Mouse (Mus musculus): ENCODE data around the gene Gm28048. TPM values are rescaled to one million over a fixed set of nuclear protein-coding genes. Genes with fewer than 3 reads are reported as not detected.
A peak's percentile ranks its signal among the peaks of the same experiment; 100 is the strongest.

Gene Gm28048
- 2.6 and 3.6 TPM in 2 replicates for polyA plus RNA-seq (2015; fragmentation: Nextera tagmentation; extraction: Ambion mirVana)

- H3K36me3 ChIP-seq (replicated peaks), result no peaks in the 10 kb centered on the region
- peak within 1 kb of the TSS; percentile 63 for H3K4me2 ChIP-seq
- H3K4me1 ChIP-seq, result peaks cover 35% of the 10 kb centered on the region
- WGBS, result 3% methylated on average over 42 of the region's 42 CpGs
- no peaks in the 10 kb centered on the region for H3K27me3 ChIP-seq (replicated peaks)
- peak; percentile 93 for ATAC-seq (replicated peaks)
- H3K4me3 ChIP-seq, result peak within 1 kb of the TSS; percentile 78
- H3K9ac ChIP-seq, result peak within 1 kb of the TSS; percentile 65
- peak within 1 kb of the TSS; percentile 96 for H3K27ac ChIP-seq
- no peaks in the 10 kb centered on the region for H3K9me3 ChIP-seq
These were observed at the start of gene Gm28048, which contains the start of gene Commd1 for GRCm38 (mm10) chr11:22981984-22982757. TSS of gene Gm28048 (minus strand) at chr11:22982090. TSS of gene Commd1 (minus strand) at chr11:22982382.

GRCm38 (mm10) chr11:23029399-23029798, 47.5 kb upstream of the Gm28048 start:
- Histone ChIP-seq H3K36me3 (replicated peaks) (no peaks in the 10 kb centered on the region), H3K4me2 (no peak overlapping the region), H3K4me3 (no peak overlapping the region), H3K27me3 (replicated peaks) (no peaks in the 10 kb centered on the region), H3K27ac (no peak overlapping the region), H3K9ac (no peak overlapping the region), H3K4me1 (no peaks in the 10 kb centered on the region), H3K9me3 (no peaks in the 10 kb centered on the region)
- no peak for ATAC-seq (replicated peaks)
- WGBS, result 83% methylated on average over 6 of the region's 6 CpGs

GRCm38 (mm10) chr11:23028957-23029356, 47.1 kb upstream of the Gm28048 start:
- Histone ChIP-seq H3K9me3 (no peaks in the 10 kb centered on the region), H3K4me3 (no peak overlapping the region), H3K27ac (no peak overlapping the region), H3K27me3 (replicated peaks) (no peaks in the 10 kb centered on the region), H3K4me1 (no peaks in the 10 kb centered on the region), H3K9ac (no peak overlapping the region), H3K4me2 (no peak overlapping the region), H3K36me3 (replicated peaks) (no peaks in the 10 kb centered on the region)
- WGBS, result 71% methylated on average over 3 of the region's 3 CpGs
- ATAC-seq (replicated peaks), result no peak

- WGBS, result 43% methylated on average over 3 of the region's 3 CpGs
- no peak overlapping the region for H3K9ac ChIP-seq
- no peaks in the 10 kb centered on the region for H3K27me3 ChIP-seq (replicated peaks)
- H3K27ac ChIP-seq, result no peak overlapping the region
- no peak overlapping the region for H3K4me2 ChIP-seq
- no peaks in the 10 kb centered on the region for H3K4me1 ChIP-seq
- no peaks in the 10 kb centered on the region for H3K36me3 ChIP-seq (replicated peaks)
- no peak overlapping the region for H3K4me3 ChIP-seq
- no peak for ATAC-seq (replicated peaks)
- H3K9me3 ChIP-seq, result no peaks in the 10 kb centered on the region
These were observed 42.3 kb upstream of the Gm28048 start for GRCm38 (mm10) chr11:23024169-23024568.

GRCm38 (mm10) chr11:23023155-23023554, 41.3 kb upstream of the Gm28048 start:
- no peak overlapping the region for H3K4me2 ChIP-seq
- no peaks in the 10 kb centered on the region for H3K36me3 ChIP-seq (replicated peaks)
- no peaks in the 10 kb centered on the region for H3K27me3 ChIP-seq (replicated peaks)
- whole genome bisulfite sequencing, result 92% methylated on average over 2 of the region's 2 CpGs
- H3K4me3 ChIP-seq, result no peak overlapping the region
- no peaks in the 10 kb centered on the region for H3K4me1 ChIP-seq
- no peak overlapping the region for H3K9ac ChIP-seq
- no peak overlapping the region for H3K27ac ChIP-seq
- no peaks in the 10 kb centered on the region for H3K9me3 ChIP-seq
- no peak for ATAC-seq (replicated peaks)

- WGBS, result 94% methylated on average over 14 of the region's 14 CpGs
These were observed 39.0 kb upstream of the Gm28048 start for GRCm38 (mm10) chr11:23020841-23021240.

GRCm38 (mm10) chr11:23020116-23020770, 38.4 kb upstream of the Gm28048 start:
- no peak for ATAC-seq (replicated peaks)
- H3K9ac ChIP-seq, result no peak overlapping the region
- H3K4me3 ChIP-seq, result no peak overlapping the region
- no peaks in the 10 kb centered on the region for H3K36me3 ChIP-seq (replicated peaks)
- no peaks in the 10 kb centered on the region for H3K4me1 ChIP-seq
- WGBS, result 68% methylated on average over 24 of the region's 24 CpGs
- H3K4me2 ChIP-seq, result no peak overlapping the region
- H3K9me3 ChIP-seq, result no peaks in the 10 kb centered on the region
- no peaks in the 10 kb centered on the region for H3K27me3 ChIP-seq (replicated peaks)
- H3K27ac ChIP-seq, result no peak overlapping the region

More at GRCm38 (mm10) chr11:23020841-23021240, 39.0 kb upstream of the Gm28048 start:
- Histone ChIP-seq H3K27ac (no peak overlapping the region), H3K36me3 (replicated peaks) (no peaks in the 10 kb centered on the region), H3K27me3 (replicated peaks) (no peaks in the 10 kb centered on the region), H3K9ac (no peak overlapping the region), H3K4me1 (no peaks in the 10 kb centered on the region), H3K9me3 (no peaks in the 10 kb centered on the region), H3K4me3 (no peak overlapping the region), H3K4me2 (no peak overlapping the region)
- ATAC-seq (replicated peaks), result no peak

- 94% methylated on average over 4 of the region's 4 CpGs for WGBS
These were observed 36.1 kb upstream of the Gm28048 start for GRCm38 (mm10) chr11:23017943-23018342.

GRCm38 (mm10) chr11:23014996-23015395, 33.1 kb upstream of the Gm28048 start:
- H3K9me3 ChIP-seq, result no peaks in the 10 kb centered on the region
- H3K4me2 ChIP-seq, result no peak overlapping the region
- no peak overlapping the region for H3K27ac ChIP-seq
- ATAC-seq (replicated peaks), result no peak
- H3K27me3 ChIP-seq (replicated peaks), result no peaks in the 10 kb centered on the region
- WGBS, result 75% methylated on average over 6 of the region's 6 CpGs
- H3K36me3 ChIP-seq (replicated peaks), result no peaks in the 10 kb centered on the region
- H3K4me1 ChIP-seq, result no peaks in the 10 kb centered on the region
- H3K9ac ChIP-seq, result no peak overlapping the region
- no peak overlapping the region for H3K4me3 ChIP-seq

More at GRCm38 (mm10) chr11:23017943-23018342, 36.1 kb upstream of the Gm28048 start:
- no peaks in the 10 kb centered on the region for H3K36me3 ChIP-seq (replicated peaks)
- H3K9ac ChIP-seq, result no peak overlapping the region
- no peak overlapping the region for H3K4me2 ChIP-seq
- H3K4me1 ChIP-seq, result no peaks in the 10 kb centered on the region
- no peak overlapping the region for H3K4me3 ChIP-seq
- ATAC-seq (replicated peaks), result no peak
- no peaks in the 10 kb centered on the region for H3K27me3 ChIP-seq (replicated peaks)
- H3K27ac ChIP-seq, result no peak overlapping the region
- H3K9me3 ChIP-seq, result no peaks in the 10 kb centered on the region

GRCm38 (mm10) chr11:23013580-23014294, 31.8 kb upstream of the Gm28048 start:
- Histone ChIP-seq H3K9me3 (no peaks in the 10 kb centered on the region), H3K4me2 (no peak overlapping the region), H3K9ac (no peak overlapping the region), H3K27ac (no peak overlapping the region), H3K4me3 (no peak overlapping the region), H3K4me1 (no peaks in the 10 kb centered on the region; the same call in none of the 2 replicates), H3K27me3 (replicated peaks) (no peaks in the 10 kb centered on the region), H3K36me3 (replicated peaks) (no peaks in the 10 kb centered on the region)
- ATAC-seq (replicated peaks), result no peak
- WGBS, result 90% methylated on average over 4 of the region's 4 CpGs

GRCm38 (mm10) chr11:23013096-23013495, 31.2 kb upstream of the Gm28048 start:
- no peak overlapping the region for H3K9ac ChIP-seq
- H3K4me2 ChIP-seq, result no peak overlapping the region
- H3K9me3 ChIP-seq, result no peaks in the 10 kb centered on the region
- no peaks in the 10 kb centered on the region for H3K36me3 ChIP-seq (replicated peaks)
- H3K4me3 ChIP-seq, result no peak overlapping the region
- 87% methylated on average over 1 of the region's 1 CpGs for WGBS
- no peak for ATAC-seq (replicated peaks)
- H3K27me3 ChIP-seq (replicated peaks), result no peaks in the 10 kb centered on the region
- H3K27ac ChIP-seq, result no peak overlapping the region
- H3K4me1 ChIP-seq, result no peaks in the 10 kb centered on the region; the same call in none of the 2 replicates

- peaks cover 10% of the 10 kb centered on the region for H3K36me3 ChIP-seq (replicated peaks)
- H3K27me3 ChIP-seq (replicated peaks), result no peaks in the 10 kb centered on the region
- H3K4me2 ChIP-seq, result peak overlapping the region; percentile 61
- 36% methylated on average over 4 of the region's 4 CpGs for WGBS
- H3K27ac ChIP-seq, result peak overlapping the region; percentile 95
- peak overlapping the region; percentile 51 for H3K4me3 ChIP-seq
- peak overlapping the region; percentile 64; the same call in 1 of the 2 replicates for H3K9ac ChIP-seq
- H3K9me3 ChIP-seq, result no peaks in the 10 kb centered on the region
- no peak for ATAC-seq (replicated peaks)
- H3K4me1 ChIP-seq, result peaks cover 7% of the 10 kb centered on the region
These were observed 26.9 kb upstream of the Gm28048 start for GRCm38 (mm10) chr11:23008824-23009200.

All from midbrain, embryonic 15.5 days (tissue).